Mouse (Mus musculus) testis, adult 2 months (tissue): ENCODE data around the gene Junb.

ENCODE experiments used
- CTCF ChIP-seq: fragments of 200-500 bp; IDR thresholded peaks from 2 replicates; pipeline ENCODE4 v1.5.1; 2012; ENCODE audit warnings: low read depth, mild to moderate bottlenecking, inconsistent platforms, low read length, moderate library complexity; ENCODE audit not compliant: control insufficient read depth, insufficient read depth, insufficient replicate concordance
- POLR2A ChIP-seq: fragments of 200-500 bp; IDR thresholded peaks from 2 replicates; pipeline ENCODE4 v1.6.1; 2012; ENCODE audit warnings: low read depth, mild to moderate bottlenecking, inconsistent platforms, low read length, moderate library complexity; ENCODE audit not compliant: control insufficient read depth

DNA sequence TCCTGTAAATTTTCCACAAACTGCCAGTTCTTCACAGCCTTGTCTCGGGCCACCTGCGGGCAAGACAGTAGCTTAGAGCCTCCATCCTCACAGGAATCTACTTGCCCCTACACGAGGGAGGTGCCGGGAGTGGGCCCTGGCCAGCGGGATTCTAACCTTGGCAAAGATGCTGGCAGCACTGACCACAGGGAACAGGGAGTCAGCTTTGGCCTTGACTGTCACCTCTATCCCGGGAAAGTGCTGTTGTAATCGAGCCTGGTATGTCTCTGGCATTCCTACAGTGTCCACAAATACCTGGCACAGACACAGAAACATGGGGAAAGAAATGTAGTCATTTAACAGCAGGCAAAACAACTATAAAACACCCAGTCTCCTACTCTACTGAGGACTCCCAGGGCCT, 18.7 kb downstream of the Junb start:
- no peak for TF ChIP-seq CTCF
- no peak for TF ChIP-seq POLR2A
